Mouse (Mus musculus): ENCODE data around the gene Adamts18.
A peak's percentile ranks its signal among the peaks of the same experiment; 100 is the strongest.

Gene Adamts18

DNA sequence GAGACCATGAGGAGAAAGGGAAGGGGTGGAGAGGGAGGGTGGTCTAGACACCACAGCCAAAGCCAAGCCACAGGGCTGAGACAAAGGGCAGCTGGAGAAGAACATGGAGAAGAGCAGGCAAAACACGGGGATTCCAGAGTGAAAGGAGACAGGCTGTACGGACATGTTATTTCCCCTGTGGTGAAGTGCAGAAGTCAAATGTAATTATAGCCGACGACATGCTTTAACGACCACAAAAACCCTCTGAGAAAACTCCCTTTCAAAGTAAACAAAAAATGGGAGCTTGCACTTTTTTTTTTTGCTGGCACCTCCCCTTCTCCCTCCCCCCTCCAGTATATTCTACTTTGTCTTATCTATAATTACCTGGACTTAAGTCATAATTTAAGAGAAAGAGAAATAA is 92.7 kb downstream of the Adamts18 start:
- no peak for DNase-seq (ENCODE audit: low spot score)

DNA sequence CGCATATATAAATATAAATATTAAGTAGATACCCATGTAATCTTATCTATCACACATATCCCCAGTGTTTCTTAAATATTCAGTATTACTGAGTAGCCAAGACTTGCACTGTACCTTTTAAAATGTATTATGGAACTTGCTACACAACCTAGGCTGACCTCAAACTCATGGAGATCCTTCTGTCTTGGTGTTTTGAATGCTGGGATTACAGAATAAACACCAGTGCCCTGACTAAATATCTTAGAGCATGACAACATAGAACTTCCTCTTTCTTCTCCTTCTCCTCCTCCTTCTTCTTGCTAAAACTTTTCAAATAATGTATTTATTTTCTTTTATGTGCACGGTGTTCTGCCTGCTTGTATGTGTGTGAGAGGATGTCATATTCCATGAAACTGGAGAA is 95.4 kb downstream of the Adamts18 start:
- DNase-seq (ENCODE audit: low spot score): no peak

DNA sequence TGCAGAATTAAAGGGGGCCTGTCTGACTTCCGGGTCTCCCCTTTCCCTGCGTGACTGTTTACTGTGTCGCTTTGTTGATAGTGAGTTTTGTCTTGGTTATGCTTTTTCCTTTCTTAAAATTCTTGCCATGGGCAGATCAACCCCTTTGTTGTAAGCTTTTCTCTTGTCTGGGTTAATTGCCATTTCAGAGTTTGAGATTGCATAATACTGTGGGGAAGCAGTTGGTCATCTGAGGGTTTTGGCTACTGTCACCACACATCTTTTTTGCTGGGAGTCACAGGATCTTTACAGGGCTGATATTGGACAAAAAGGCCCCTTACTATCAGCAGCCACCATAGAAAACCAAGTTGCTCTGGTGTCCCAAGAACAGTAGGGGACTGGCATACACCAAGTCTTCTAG is 96.2 kb downstream of the Adamts18 start:
- DNase-seq (ENCODE audit: low spot score): no peak

DNA sequence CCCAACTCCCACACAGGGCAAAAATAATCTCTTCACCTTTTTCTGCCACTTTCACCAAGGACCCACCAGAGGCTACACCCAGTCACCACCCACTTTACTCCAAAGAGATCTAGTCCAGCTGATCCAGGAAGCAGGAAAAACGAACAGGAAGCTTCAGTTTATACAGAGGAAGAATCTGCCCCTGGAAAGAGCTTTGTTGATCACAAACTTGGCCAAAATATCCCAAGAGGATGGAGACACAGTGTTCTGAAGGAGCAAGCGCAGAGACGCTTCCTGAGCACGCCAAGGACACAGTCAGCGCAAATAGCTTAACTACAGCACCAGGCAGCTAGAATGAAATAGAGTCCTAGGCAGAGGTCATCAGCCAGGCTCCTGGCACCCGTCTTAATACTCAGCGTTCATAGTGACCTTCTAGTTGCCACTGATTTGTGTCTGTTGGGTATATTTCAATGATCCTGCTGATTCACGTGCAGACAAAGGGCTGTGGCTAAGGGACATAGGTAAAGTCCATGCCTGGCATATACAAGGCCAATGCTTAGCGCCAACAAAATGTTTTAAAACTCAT is 113.0 kb downstream of the Adamts18 start:
- no peak for DNase-seq (ENCODE audit: low spot score)

DNA sequence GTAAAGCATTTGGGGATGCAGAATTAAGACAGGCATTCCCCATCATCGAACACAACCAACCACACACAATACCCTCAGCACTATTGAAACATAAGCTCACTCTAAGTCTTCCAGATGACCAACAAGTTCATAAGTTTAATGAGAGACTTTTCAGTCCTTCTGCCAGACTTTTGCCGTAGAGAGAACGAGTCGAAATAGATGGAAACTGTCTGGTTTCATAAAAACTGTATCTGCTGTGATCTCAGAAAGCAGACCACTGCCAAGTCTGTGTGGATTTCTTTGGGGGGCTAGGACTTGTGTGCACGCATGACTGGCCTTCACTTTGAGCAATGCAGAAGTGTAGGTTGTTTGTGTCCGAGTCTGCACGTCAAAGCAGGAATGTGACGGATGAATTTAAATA is 123.2 kb downstream of the Adamts18 start:
- DNase-seq (ENCODE audit: low spot score): no peak

DNA sequence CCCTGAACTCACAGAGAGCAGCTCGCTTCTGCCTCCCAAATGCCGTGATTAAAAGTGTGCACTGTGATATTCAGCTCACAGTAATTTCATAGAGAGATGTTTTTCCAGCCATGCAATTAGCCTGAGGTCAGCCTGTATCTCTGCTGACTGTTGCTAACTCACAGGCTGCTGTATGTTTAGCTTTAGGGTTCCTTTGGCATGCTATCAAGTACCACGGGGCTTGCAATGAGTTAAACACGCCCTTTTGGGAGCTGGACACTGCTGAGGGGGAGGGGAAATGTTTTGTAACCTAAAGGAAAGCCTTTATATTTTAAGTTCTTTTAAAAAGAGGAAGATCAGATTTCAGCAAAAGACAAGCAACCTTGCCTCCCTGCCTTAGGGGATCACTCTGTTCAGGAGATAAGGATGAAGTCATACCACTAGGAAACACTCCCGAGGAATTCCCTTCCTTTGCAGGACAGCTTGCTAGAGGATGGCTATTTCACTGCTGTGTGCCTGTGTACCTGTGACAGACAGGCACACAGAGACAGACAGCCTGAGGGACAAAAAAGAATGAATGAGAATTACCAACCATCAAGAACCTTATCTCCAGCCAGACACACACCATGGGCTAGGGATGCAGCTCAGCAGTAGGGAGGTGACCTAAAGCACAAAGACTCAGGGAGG is 124.5 kb downstream of the Adamts18 start:
- DNase-seq (ENCODE audit: low spot score): no peak

DNA sequence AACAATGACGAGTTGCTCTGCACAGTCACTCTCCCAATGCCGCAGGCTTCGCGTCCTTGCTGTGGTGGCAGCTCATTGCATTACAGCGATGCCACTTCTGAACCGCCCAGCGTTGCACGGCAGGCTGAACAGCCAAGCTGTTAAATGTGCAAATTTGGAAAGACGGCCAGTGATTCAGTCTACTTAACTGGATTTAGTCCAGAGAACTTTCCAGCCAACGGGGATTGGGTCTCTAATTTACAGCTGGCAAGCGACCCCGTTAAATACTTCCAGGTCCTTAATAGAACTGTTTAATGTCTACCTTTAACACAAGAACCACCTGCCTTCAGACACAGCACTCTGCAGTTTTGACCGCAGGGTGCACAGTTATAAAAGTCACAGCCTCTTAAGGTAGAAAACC is 127.1 kb downstream of the Adamts18 start:
- no peak for DNase-seq (ENCODE audit: low spot score)

DNA sequence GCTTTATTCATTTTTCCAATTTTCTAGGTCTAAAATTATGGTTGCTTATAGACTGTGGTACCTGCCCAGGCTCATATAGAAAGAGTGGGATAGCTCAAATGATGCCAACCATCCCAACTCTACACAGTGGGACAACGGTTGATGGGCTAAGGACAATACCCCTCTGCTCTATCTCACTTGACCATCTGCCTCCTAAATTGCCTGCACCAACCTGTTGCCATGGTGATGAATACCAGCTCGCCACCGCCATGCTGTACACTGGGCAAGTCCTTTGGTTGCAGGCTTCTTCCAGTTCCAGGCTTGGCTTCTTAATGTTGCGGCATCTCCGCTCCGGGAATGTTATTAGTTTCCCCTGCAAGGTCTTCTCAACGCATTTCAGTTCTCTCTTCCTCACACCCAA is 143.6 kb downstream of the Adamts18 start:
- DNase-seq (ENCODE audit: low spot score): peak; percentile 32

DNA sequence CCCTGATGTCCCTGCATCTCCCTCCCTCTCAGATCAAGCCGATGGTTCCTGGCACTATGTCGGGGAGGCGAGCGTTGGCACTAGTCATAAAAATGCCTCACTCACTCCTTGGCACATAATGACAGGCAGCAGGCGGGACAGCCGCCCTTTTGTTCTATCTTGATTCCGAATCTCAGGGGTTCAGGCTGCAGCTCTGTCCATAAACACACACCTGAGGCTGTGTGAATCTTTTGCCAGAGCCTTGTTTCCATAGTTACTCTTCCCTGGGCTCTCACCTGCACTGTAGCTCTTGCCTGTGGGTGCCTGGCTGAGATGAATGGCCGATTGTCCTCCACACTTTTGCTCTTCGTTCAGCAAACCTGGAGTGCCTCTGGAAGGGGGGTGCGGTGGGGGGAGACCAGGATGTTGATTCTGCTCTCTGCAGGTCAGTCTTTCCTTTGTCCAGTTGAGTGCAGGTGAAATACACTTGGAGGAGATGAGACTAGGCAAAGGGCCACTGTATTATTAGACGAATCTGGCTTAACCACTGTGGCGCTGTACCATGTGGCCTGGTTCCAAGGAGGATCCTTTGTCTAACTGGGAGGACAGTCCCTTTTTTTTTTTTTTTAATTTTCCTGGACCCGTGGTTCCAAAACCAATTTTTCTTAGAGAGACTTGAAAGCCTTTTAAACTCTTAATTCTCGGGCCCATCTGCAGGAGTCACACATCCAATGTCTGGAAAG is 156.8 kb downstream of the Adamts18 start:
- no peak for DNase-seq (ENCODE audit: low spot score)

DNA sequence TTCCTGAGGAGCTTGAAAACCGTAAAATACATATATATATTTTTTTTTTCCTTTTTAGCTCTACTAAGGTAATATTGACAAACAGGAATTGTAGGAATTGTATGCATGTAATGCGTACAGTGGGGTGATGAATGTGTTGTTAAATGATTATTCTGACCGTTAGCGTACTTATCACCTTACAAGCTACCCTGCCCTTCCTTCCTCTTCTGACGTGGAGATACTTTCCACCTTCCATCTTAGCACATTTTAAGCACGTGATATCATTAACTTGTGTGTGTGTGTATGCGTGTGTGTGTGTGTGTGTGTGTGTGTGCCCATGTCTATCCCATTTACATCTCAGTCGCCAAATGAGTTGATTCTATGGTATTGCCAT is 160.0 kb downstream of the Adamts18 start:
- DNase-seq (ENCODE audit: low spot score): no peak

DNA sequence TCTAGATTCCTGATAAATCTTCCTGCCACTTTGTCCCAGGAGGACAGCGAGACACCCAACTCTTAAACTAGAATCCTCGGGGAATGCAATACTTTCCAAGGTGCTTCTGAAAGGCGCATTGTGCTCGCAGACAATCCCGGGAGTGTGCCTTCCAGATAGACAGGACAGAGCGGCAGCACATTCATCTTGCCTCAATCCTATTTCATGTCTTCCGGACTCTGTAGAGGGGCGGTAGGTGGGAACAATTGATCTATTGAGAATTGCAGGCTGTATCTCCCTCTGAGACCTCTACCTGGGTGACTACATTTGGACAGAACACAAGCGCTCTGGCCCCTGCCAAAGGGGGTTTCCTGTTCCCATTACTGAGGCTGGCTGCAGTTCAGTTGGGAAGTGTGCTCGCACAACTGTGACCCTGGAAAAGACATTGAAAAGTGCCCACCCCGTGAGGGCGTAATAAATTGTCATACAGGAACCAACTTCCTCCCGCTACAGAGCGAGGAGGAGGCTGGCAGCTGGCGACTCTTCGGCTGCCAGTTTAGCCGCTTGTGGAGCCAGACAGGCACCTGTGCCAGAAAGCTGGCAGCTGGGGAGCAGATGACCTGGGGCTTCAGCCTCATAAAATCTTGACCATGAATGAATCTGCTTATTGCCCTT is 160.5 kb downstream of the Adamts18 start:
- no peak for DNase-seq (ENCODE audit: low spot score)

DNA sequence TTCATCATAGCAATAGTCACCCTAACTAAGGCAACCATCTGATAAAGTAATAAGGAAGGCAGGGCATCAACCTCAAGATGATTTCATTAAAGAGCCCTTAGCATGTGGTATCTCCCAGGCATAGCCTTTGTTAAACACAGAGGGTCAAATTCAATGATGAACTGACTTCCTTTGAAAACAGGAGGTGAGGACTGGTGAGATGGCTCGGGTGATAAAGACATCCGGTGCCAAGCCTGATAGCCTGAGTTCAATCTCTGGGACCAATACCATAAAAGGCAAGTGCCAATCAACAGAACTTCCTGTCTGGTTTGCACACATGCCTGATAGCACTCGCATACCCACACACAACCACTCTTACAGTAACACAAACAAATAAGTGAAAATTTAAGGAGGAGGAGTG is 169.2 kb downstream of the Adamts18 start:
- DNase-seq (ENCODE audit: low spot score): no peak

DNA sequence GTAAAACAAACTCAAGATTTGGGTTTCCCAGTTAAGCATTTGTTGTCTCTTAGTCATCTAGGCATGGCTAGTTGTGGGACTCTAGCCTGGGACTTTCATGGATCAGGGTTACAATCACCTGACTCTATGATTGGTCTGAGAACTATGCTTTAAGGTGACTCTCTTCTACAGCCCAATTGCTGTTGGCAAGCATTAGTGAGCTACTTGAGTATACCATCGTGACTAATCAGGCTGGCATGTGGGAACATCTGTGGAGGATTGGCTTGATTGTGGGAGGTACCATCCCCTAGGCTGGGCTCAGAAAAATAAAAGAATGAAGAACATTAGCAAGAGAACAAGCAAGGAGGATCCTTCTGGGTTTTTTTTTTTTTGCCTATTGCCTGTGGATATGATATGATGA is 171.7 kb downstream of the Adamts18 start:
- DNase-seq (ENCODE audit: low spot score): no peak

DNA sequence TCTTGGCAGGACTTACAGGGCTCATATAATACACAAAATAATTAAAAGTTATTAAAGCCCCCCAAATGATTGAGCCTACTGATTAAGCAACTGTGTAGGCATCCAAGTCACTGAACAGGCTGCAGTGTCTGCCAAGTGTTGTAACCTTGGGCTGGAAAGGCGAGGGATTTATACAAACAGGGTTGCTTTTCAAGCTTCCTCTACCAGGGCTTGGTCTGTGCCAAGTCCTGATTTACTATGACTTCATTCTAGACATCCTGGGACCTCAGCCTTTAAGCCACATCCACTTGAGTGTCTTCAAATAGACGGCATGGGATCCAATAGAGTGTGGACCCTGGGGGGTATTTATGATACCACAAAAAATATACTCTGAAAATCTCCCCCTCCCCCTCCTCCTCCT is 173.3 kb downstream of the Adamts18 start:
- DNase-seq (ENCODE audit: low spot score): no peak

DNA sequence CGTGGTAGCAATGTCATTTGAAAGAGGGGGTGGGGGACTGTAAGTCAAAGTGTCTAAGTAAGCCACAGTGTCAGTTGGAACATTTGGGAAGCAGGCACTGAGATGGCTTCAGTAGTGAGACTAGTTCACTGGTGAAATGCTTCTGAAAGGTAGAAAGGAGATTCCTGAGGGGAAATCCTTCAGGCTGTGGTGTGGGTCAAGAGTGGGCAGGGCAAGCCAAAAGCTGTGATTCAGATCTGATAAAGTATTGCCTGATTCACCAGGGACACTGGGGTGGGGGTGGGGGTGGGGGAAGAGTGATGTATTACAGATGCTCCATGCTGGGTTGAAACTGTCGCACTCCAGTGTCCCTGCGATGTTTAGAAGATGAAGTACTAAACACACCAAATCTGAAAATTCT is 173.9 kb downstream of the Adamts18 start:
- no peak for DNase-seq (ENCODE audit: low spot score)

DNA sequence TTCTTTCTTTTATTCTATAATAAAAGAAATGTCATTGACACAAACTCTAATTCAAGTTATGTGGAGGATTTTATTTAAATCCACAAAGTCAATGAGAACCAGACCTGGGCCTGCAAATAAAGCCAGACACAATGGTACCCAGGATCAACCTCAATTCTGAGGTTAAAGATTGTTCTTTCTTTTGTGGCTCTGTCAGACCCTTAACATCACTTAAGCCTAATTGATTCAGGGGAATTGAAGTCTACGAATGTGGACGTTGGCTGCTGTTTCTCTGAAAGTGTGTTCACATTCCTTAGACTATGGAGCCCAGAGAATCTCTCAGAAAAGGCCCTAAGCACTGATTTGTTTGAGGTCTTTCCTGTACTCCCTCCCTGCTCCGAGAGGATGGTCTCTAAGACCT is 175.2 kb downstream of the Adamts18 start:
- no peak for DNase-seq (ENCODE audit: low spot score)

DNA sequence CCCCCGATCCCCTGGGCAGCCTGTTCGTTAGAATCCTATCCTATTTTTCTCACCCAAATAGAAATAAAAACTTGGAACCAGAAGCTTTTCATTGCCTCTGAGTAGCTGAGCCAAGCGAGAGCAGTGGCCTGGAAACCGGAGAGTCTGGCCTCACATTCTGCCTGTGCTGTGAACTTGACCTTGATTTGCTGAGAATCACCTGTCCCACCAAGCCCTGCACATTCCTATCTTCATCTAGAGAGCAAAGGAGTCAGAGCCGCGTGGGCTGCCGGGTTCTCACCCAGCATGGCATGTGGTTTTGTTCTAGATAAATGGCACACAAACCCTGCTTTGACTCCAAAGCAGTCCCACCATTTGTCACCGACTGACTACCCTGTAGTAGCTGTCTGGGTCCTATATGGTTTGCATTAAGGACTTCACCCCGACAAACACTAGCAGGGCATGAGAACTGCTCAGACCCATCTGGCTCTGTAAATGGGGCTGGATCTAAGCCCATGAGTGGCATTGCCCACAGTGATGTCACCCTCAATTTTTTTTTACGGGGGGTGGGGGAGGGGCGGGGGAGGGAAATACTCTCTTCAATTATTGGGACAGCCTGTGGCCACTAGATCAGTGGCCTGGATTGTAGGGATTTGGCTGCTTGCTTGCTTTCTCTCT is 175.8 kb downstream of the Adamts18 start:
- DNase-seq (ENCODE audit: low spot score): no peak

DNA sequence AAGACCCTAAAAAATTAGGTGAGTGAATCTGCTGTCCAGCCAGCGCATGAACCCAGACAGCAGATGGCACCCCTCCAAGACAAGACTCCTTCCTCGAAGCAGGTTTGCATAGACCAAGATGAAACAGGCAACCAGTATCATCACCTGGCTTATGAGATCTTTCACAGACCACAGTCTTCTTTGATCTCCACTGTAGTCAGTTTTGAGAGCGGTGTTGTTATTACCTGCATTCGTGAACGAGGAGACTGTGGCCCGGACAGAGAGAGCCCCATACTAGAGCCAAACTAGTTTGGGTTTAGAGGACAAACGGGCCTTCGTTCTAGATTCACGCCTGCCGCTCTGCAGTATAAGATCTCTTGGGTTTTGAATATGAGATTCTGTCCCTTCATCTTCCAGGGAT is 178.6 kb downstream of the Adamts18 start:
- no peak for DNase-seq (ENCODE audit: low spot score)

DNA sequence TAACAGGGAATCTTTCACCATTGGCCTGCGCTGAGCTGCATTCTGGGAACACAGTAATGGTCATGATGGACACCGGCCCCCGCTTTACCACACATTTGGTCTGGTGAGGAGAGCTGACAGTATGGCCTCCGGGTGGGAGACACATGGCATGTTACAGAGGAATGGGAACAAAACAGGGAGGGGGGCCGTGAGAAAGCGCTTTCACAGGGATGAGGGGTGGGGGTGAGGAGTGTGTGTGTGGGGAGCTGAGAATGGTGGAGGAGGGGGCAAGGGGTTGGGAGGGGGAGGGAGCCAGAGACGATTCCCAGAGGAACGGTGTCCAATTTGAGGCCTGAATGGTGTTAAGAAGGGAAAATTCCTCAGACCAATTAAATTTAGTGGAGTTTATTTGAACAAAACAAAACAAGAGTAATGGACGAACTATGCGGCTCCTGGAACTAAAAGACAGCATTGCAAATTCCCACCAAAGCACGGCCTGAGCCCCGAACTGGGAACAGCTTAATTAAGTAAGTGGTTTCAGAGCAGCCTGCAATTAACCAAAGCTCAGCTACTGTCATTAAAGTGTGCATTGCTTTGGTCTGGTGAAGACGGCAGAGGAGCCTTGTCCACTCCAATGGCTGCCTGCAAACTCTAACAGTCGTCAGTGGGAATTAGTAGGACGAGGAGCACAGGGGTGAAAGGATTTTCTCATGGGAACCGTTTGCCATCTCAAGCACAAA is 181.7 kb downstream of the Adamts18 start:
- DNase-seq (ENCODE audit: low spot score): no peak

DNA sequence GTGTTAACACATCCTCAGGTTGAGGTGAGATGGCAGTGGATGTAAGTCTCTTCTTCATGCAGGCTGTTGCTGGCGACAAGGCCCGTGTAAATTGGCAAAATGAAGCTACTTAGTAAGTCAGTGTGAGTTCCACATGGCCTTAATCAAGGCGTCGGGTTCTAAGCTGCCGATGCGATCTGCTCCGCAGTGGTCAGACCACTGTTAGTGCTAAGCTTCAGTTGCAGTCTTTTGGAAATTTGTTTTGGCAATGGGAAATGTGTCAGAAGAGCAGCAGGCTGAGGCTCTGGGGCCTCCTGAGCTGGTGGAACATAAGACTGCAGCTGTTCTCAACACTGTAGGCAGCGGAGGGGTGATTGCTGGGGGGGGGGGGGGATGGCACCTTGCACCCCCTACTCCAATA is 182.6 kb downstream of the Adamts18 start:
- no peak for DNase-seq (ENCODE audit: low spot score)

DNA sequence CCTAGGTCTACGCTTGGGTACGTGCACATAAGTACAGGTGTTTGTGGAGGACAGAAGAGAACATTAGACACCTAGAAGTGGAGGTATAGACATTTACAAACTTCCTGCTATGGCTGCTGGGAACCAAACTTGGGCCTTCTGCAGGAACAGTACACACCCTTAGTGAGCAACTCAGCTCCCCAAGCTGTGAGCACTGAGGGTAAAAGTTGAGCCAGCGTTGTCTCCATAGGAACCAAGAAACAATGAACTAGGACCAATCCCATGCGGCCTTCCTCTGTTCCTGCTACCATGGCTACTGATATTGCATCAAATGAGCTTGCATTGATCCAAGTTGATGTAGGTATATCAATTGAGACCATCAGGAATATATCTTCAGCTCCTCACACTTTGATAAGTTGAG is 183.5 kb downstream of the Adamts18 start:
- DNase-seq (ENCODE audit: low spot score): peak; percentile 34

DNA sequence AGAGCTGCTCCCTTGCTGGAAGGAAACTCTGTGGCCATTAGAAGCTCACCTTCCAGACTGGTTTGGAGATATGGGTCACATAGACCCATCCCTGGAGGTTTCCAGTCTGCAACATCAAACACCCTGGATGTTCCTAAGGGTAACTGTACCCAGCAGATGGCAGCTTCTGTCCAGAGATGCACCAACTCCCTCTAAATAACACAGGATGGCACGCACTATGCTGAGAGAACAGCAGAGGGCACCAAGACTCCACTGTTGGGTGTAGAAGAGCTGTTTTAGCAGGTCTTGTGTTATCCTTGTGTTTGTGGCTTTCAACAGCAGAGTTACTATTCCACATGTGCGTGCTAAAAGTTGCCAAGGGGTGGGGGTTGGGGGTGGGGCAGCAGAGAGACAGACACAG is 184.0 kb downstream of the Adamts18 start:
- DNase-seq (ENCODE audit: low spot score): peak; percentile 93
